Mouse (Mus musculus) cerebellum, adult 8-10 months (tissue): ENCODE data around the gene Zfp184.
"Not testable (repeated sequence)": the region's sequence is repeated elsewhere in the genome, so short reads cannot be mapped to it uniquely, and the experiment has no call there.

ENCODE experiments used
- DNase-seq: peaks from one replicate; pipeline ENCODE4 v3.0.0; 2022

Zfp184 gene

DNA sequence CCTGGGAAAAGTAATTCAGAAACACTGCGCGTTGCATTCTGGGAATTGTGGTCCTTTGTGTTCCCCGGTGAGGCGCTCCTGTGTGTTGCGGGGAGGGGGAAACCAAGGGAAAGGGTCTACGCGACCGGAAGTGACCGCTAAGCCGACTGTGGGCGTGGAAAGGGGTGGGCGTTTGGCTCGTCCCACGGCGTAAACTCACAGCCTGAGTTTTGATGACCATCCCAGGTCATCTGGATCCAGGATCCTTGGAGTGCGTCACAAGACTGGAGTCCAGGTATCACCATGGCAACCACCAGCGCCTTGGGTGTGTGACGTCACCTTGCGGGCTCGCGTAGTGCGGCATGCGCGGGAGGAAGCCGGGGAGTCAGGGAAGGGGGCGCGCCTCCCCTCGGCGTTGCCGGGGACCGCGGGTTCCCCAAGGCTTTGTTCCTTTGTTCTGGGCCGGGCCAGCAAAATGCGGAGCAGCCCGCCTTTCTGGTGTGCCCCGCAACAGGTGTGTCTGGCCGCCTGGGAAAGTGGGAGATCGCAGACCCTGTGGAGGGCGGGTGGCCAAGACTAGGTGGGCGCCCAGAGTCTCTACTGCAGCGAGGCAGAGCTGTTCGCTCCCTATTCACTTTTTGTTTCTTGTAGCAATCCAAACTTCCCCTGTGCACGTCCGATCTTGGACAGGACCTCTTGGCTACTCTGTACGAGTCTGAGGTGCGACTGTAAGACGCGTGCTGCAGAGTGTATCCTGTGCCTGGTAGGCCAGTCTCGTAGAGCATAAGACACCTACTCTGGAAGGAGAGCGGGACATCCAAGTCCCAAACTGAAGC lies at the start of gene Zfp184:
Zfp184 (plus strand) TSS at position 169 of the 815 bp plus-strand sequence.
- DNase-seq = peak; percentile 90

DNA sequence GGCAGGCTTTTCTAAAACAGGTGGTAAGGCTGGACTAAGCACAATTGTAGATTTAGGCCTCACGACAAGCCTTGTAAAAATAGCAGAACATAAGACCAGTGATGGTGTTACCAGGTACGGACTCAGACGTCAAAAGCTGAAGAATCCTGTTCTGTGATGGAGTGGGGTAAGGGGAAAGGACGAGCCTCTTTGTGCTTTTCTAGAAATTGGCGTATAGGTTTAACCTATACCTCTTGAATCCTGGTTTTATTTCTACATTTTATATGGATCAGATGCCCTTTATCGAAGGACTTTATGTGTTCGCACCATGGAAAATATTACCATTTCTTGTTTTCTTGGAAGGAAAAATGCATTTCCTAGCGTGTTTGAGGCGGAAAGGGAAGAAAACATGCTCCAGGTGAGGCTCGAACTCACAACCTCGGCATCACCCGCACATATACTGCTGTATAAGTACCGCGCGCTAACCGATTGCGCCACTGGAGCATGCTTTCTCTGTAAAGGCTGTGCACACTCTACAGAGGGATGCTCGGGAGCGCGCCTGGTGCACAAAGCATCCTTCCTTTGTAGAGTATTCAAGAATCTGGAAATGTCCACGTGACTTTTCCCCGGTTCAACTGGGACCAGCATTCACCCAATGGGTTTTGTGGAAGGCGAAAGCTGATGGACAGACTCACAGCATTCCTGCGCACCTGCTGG lies 48.2 kb upstream of the Zfp184 start:
- peak; percentile 16 for DNase-seq

DNA sequence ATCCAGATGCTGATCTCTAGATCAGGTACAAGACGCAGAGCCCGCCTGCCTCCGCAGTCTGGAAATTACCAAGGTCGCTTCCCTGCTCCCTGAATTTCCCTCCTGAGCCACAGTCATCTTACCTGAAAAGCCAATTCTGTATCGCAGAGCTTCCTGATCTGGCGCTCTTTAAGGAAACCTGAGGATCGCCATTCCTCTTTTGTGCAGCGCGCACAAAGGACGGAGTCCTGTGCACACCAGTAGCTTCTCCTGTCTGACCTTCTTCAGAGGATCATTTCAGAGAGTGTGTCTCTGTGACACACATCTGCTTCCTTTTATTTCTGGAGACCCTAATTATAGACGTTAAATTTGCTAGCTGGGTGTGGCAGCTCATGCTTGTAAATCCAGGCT lies 47.7 kb upstream of the Zfp184 start:
- no peak for DNase-seq

DNA sequence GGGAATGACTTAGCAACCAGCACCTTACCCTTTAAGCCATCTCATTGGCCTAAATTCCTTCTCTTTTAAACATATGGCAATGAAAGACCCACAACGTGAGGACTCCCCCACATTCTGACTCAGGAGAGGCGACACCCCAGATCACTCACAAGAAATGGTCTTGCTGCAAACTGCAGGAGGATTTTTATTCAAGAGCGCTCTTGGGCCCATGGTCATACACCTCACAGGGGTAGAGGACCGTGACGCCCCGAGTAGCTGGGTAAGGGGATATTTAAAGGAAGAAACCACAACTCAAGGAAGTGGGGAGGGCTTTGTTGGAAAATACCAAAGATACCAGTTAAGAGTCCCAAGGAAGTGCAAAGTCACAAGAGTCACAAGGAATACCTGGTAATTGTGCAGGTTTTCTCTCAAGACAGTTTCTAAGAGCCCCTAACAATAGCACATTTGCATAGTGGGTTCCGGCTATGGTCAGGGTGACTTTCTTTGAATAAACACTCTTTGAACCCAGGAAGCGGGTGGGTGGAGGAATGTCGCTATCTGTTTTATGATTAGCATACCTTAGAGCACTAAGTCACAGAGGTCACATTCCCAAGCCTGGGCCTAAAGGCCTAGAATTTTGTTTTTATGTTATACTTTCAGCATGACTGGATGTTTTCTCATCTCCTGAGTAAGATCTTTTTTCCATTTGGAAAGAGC lies 43.9 kb upstream of the Zfp184 start:
- DNase-seq = not testable (repeated sequence)

DNA sequence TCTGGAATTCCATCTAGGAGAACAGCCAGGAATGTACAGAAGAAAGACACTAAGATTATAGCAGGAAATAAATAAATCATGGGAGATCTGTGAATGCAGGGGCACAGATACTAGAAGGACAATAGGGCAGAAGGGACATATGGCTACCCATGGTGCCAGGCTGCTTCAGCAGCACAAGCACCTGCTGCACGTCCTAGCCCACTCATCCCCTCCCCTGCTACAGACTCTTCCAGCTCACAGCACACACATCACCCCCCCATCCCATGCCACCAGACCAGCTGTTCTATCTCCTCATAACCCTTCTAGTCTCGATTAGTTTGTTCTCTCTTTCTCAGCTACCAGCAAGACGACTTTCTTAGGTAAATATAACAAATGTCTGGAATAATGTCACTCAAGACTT lies 41.4 kb upstream of the Zfp184 start:
- DNase-seq = no peak

DNA sequence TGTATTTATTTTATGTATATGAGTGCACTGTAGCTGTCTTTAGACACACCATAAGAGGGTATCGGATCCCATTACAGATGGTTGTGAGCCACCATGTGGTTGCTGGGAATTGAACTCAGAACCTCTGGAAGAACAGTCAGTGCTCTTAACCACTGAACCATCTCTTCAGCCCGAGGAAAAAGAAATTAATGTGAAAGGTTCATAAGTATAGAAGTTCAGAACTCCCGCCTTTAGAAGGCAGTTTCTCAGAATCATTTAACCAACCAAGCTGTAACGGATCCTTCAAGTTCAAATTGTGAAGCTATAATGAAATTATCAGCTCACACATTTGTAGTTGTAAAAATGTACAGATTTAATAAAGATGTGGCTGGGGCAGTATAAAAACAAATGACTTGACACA lies 40.8 kb upstream of the Zfp184 start:
- not testable (repeated sequence) for DNase-seq

DNA sequence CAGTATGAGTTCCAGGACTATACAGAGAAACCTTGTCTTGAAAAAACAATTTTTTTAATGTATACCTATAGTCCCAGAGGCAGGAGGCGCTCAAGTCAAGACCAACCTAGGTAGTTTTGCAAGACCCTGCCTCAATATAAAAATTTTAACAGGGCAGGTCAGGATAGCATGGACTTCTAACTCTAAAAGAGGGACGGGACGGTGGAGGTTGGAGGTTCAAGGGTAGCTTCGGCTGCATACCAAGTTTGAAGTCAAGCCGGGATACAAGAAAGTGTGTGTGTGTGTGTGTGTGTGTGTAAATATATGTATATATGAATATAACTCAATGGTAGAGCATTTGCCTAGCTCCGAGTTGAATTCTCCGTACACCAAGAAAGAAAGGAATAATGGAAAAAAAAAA lies 38.6 kb upstream of the Zfp184 start:
- no peak for DNase-seq

DNA sequence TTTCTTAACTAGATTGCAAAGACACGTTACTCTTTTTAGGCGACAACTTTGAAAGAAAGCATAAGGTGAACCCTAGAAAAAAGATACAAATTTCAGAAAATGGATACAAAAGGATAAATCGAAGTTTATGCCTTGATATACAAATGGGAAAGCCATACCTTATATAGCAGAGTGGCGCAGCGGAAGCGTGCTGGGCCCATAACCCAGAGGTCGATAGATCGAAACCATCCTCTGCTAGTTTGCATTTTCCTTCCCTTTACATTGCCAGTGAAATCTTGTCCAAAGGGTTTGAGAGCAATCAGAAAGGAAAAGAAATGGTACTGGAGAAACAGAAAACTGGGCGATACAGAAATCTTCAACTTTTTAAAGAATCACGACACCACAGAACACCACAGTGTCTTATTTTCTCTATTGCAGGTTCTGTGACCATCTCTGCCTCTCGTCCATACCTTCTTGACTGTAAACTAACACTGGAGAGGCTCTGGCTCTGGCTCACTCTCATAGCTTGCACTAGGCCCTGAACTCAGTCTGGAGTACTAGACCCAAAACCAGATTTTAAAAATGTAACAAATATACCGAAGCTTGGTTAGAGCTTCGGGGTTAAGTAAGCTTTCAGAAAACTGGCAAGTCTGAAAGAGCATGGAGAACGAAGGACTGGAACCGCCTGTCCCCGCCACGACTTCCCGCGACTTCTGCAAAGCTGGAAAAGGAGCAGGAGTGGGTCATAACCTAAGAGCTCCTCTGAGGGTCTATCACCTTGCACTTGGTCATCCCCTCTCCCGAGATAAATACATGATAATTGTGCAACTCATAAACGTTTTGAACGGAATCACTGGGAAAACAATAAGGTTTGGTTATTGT lies 37.7 kb upstream of the Zfp184 start:
- no peak for DNase-seq

DNA sequence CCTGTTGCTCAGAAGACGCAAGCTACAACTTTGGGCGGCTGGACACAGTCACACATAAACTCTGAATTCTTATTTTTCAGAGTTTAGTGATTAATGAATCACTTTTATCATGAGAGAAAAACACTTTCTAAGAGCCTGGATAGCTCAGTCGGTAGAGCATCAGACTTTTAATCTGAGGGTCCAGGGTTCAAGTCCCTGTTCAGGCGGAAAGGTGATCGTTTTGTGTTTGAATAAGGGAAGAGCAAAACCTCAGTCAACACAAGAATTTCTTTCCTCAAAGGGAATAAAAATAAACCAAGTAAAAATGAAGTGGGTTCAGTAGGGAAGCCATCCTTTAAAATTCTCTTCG lies 37.1 kb upstream of the Zfp184 start:
- DNase-seq = not testable (repeated sequence)

DNA sequence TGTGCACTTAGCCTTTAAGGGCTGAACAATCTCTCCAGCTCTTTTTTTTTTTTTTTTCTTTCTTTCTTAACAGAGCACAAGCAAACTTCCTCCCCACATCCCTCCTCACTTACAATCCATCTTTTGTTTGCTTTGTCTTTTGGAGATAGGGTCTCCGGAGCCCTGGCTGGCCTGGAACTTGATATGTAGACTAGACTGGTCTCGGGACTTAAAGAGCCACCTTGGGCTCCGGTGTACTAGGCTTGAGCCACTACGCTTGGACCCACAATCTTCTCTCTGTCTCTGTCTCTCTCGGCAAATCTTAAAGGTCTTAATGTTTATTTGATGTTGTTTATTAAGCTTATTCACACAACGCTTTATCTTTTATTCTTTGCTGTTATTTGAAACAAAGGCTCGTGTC lies 34.2 kb upstream of the Zfp184 start:
- DNase-seq = no peak

DNA sequence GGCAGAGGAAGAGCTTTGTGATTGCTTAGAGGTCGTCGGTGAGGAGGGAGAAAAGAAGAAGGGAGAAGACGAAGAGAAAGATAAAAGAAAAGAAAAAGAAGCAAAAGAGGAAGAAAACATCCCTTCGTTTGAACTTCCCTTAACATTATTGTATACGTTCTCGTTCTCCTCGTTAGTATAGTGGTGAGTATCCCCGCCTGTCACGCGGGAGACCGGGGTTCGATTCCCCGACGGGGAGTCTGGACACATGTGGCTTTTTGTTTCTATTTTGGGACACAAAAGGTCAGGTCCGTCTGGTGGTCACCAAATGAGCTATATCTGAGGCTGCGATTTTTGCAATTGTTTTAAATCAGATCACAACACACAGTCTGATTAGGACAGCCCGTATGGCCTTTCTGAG lies 33.7 kb upstream of the Zfp184 start:
- no peak for DNase-seq

DNA sequence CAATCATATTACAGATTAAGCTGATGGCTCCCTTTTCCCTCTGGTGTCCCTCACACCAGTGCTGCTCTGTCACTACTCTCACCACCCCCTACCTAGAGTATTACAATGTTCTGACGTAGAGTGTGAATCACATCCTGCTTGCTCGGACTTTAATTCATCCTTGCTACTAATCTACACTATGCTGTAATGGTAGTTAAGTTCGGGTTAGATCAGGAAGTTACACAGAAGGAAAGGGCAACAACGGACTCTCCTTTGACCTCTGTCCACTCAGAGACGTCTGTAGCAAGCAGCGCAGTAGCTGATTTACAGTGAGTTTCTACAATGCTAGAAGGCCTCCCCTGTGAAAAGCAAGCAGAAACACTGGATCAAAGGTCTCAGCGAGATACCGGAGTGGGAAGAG lies 31.0 kb upstream of the Zfp184 start:
- no peak for DNase-seq

DNA sequence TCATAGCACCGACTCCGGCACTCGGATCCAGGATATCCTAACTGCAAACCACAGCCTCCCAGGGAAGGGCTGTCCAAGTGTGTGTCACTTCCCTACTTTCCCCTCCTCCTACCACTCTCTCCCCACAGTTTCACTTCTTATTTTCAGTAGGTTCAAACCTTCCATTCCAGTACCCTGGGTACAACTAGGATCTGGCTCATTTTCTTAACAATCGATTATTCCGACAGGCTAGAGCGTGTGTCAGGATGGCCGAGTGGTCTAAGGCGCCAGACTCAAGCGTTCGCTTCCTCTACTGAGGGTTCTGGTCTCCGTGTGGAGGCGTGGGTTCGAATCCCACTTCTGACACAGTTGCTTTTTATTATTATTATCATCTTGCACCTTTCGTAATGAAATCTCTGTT lies 30.3 kb upstream of the Zfp184 start:
- no peak for DNase-seq

DNA sequence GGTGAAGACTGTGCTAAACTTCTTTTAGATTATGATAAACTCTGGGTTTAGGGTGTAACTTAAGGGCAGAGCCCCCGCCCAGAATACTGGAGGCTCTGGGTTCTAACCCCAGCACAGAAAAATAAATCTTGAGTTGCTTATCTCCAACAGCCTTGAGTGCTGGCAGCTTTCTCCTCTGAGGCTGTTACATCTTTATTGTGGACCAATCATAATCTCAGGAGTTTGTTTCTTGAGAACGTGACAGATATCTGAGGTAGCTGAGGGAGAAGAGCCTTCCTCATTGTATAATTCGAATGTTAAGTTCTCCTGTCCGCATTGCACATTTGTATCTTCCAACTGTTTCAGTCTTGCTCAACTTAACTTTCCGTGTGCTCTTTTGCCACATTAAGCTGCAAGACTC lies 29.4 kb upstream of the Zfp184 start:
- DNase-seq = no peak

DNA sequence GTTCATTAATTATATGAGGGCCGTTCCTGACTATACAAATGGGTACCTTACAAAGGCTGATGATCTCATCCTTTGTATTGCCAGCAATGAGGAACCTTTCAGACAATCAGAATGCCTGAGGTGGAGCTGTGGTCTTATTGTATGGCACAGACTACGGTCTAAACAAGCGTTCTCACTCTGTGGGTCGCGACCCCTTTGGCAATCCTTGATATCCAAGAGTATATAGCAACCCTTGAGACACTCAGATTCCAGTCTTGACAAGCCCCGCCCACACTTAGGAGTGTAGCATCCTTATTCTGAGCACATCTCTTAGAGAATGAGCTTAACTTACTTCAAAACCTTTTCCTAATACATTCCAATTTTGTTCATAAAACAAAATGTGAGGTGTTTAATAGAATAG lies 28.8 kb upstream of the Zfp184 start:
- DNase-seq = no peak

DNA sequence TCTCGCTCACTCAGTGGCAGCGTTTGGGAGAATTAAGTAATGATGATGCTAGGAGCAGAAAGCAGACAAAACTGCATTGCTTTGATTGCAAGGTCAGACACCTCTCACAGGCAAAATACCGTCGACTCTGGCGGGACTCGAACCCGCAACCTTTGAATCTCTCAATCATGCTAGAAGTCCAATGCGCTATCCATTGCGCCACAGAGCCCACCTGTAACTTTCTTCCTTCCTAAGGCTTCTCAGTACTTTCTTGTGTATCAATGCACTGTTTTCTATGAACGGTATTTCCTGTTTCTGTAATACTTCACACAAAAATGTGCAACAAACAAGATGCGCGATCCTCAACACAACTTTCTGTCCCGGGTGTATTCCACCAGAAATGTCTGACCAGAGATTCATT lies 27.9 kb upstream of the Zfp184 start:
- no peak for DNase-seq

DNA sequence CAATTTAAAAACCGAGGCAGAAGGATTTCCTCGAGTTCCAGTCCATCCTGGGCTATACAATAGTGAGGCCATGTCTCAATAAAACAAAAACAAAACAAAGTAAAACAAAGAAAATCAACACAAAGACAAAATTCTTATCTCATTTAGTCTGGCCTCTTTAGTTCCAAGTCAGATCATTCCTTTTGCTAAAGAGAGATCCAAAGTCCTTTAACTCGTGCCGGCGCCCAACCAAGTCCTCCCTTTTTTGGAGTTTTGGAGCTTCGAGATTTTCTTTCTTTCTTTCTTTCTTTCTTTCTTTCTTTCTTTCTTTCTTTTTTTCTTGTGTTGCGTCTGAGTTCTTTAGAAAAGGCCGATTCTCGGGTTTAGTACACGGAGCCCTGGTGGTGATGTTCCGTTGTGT lies 27.4 kb upstream of the Zfp184 start:
- DNase-seq = no peak

DNA sequence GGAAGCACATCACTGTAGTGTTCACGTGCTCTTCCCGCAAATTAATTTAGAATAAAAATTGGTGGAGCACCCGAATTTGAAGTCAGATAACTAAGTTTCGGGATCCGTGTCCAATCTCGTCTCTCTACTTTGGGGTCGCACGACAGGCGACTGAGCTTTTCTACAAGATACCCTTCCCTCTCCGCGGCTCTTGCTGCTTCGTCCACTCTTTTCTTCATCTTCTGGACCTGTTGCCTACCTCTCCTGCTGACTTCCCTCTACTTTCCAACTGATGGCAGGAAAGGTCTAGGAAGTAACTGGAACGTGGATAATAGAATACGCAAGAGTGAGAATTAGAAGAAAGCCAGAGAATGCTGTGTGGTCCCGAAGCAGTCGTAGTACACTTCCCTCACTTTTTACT lies 26.9 kb upstream of the Zfp184 start:
- DNase-seq = no peak

DNA sequence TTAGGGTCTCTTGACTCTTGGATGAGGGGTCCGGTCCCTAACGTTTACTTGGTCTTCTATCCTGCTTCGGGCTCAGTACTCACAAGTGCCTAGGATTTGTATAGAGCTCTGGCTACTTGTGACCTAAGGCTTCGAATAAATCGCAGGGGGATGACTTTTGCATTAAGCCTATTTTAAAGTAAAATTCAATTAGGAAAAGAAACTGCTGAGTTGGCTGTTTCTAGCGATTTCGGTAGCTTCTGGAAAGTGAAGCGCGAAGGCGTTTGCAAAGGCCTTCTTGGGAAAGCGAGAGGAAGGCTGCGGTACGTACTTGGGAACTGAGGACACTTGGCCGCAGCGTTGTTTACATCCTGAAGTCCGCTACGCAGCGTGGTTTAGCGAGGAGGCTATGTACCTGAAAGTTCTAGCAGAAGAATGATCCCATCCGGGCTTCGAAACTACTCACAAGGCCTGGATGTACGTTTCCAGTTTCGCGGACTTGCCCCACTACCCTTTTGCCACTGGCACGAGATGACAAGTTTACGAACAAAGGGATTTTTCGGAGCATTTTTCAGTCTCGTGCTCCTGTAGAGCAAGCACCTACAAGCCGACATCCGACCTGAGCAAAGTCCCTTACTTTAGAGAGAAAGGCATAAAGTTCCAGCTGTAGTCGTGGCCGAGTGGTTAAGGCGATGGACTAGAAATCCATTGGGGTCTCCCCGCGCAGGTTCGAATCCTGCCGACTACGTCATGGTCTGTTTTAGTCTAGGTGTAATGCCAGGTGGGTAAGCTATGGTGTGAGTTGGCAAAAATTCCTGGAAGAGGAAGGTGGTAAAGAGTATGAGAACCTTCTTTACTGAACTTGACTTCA lies 26.1 kb upstream of the Zfp184 start:
- no peak for DNase-seq

DNA sequence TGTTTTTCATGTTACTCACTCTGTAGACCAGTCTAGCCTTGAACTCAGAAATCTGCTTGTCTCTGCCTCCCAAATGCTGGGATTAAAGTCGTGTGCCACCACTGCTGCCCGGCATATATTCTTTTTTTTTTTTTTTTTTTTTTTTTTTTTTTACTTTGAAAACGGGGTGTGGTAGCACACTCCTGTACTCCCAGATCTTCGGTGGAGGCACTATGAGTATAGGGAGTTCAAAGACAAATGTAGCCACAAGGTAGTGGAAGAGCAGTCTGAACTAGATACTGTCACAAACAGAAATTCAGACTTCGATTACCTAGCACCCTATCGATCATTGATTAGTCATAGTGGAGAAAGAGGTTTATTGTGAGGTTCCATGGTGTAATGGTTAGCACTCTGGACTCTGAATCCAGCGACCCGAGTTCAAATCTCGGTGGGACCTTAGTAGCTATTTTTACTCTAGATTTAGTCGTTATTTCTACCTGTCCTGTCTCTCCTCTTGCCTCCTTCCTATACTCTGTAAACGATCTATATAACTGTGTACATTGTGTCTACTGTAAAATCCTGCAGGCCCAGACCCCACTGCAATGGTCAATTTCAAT lies 25.0 kb upstream of the Zfp184 start:
- no peak for DNase-seq

DNA sequence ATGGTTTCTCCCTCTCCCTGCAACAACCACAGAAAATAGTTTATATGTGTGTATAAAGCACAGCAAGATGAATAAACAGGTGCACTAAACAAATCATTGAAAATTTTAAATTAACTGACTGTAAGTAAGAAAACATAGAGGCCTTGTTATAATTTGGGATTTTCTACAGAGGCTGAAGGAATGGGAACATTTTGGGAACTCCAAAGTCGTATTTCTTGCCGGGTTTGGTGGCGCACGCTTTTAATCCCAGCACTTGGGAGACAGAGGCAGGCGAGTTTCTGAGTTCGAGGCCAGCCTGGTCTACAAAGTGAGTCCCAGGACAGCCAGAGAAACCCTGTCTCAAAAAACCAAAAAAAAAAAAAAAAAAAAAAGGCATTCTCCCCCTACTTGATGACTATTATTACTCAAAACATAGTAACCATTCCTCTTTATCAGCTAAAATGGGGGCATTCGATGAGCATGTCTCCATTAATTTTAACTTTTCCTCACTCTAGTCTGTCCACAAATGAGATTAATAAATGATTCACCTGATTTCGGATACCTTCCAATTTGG lies 24.1 kb upstream of the Zfp184 start:
- no peak for DNase-seq
